Mouse (Mus musculus) urinary bladder, postnatal 25 days (tissue): Measurements from ENCODE around the gene Mccc1.
A peak's percentile ranks its signal among the peaks of the same experiment; 100 is the strongest.

Experiments used
- DNase-seq: peaks from one replicate; pipeline ENCODE4 v3.0.0; 2022; ENCODE audit warnings: low spot score

The Mccc1 gene

GRCm38 (mm10) chr3:35964928-35965327 is 35.5 kb downstream of the Mccc1 start:
- no peak for DNase-seq

DNA sequence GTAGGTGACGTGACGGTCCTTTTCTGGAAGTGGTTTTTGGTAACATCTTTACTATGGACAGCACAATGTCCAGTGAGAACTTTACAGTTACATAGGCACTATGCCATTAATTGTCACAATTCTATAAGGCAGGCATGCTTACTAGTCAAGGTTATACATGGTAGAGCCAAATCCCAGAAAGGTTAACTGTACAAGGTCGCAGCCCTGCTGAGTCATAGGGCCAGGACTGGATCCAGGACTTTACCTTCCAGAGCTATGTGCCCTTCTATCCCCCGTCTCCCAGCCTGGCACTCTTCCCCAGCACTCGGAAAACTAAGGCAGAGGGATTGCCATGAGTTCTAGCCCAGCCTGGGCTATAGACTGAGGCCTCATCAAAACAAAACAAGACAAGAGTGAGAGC is 36.6 kb downstream of the Mccc1 start:
- DNase-seq: no peak

GRCm38 (mm10) chr3:35963401-35963800 is 37.1 kb downstream of the Mccc1 start:
- no peak for DNase-seq

GRCm38 (mm10) chr3:35962967-35963366 is 37.5 kb downstream of the Mccc1 start:
- DNase-seq: no peak

DNA sequence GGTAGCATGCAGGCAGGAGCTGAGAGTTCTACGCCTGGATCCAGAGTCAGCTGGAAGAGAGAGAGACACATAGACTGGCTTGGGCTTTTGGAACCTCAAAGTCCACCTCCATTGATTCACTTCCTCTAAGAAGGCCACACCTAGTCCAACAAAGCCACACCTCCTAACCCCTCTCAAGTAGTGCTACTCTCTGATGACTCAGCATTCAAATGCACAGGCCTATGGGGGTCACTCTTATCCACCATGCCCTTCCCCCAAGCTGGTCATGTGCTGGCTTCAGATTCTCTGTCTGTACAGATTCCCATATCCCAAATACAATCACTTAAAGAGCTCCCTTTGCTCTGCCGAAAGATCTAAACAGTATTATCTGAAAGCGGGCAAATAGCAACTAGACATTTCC is 43.2 kb downstream of the Mccc1 start:
- DNase-seq: no peak

DNA sequence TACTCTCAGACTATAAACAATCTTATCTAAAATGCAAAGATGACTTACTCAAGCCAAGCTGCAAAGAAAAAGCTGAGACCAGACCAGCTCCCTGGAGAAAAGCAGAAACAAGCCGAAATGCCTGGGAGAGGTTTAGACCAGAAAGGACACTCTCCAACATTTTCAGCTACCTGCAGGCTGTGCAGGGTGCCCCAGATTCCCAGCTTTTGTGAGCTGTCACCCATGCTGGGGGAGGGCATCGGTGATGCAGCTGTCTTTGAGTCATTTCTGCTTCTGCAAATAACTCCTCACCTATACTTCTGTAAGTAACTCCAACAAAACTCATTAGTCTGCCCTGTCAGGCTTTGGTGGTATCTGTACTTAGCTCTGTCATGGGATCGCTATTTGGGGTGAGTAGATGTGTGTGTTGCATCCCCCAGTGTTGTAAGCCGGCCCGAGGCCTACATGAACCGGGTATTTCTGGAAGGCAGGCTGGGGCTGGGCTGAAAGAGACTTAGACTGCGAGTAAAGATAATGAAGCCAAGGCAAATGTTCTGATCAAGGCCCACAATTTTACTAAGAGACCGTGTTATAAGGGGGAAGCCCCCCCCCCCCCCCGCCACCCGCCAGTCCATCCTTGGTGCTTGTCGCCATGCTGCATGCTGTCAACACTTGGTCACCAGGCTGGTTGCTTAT is 45.4 kb downstream of the Mccc1 start:
- no peak for DNase-seq

DNA sequence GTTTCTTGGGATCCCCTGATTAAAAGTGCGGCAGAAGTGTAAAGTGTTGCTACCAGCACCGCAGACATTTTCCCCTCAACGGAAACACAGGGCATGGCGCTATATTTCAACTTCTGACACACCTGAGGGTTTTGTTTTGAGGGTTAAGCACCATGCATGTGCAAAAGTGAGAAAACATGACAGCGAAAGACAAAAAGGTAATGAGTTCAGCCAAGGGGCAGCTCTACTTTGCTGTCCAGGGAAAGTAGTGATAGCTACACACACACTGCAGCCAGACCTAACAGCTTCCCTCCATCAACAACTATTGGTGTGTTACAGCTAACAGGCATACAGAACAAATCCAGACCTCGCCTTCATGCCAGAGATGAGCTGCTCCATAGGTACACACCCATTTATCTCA is 46.7 kb downstream of the Mccc1 start:
- DNase-seq: no peak

GRCm38 (mm10) chr3:35953184-35953583 is 47.3 kb downstream of the Mccc1 start:
- DNase-seq: no peak

DNA sequence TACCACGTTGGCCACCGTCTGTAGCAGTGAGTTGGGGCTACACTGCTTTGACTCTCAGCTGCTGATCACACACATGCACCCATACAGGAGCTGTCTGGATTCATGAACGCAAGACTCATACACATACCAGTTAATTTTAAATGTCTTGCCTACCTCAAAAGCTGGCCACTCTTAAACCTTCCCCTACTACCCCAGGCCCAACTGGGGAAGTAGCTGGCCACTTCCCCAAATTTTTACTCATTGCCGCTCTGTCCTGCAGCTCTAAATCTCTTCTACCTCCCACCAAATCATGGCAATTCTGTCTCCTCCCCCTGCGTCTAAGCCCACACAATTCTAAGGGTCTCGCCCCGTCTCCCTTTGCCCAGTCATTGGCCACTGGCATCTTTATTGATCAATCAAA is 52.3 kb downstream of the Mccc1 start:
- no peak for DNase-seq

- no peak for DNase-seq
These were observed 59.9 kb downstream of the Mccc1 start for GRCm38 (mm10) chr3:35940520-35941135.

- DNase-seq: no peak
These were observed 60.4 kb downstream of the Mccc1 start for GRCm38 (mm10) chr3:35940047-35940446.

DNA sequence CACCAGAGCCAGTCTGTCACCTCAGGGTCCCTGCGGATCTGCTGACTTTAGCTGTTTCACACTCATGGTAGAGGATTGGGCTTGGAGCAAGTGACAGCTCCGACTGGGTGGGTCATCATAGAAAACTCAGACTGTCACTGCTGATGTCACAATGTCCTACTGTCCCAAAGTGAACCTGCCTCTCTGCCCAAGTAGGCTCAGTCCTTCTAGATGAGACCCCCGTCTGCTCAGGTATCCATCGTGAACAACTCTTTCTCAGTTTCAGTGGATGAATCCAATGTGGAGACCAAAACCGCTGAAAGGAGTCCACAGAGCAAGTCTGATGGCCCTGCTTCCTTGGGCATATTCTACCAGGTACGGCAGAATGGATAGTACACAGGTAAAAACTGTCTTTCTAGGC is 63.1 kb downstream of the Mccc1 start, which contains the start of gene Dcun1d1:
TSS of gene Dcun1d1 (minus strand) at position 101 of the 400 bp plus-strand sequence.
- no peak for DNase-seq

- peak; percentile 16 for DNase-seq
These were observed 67.1 kb downstream of the Mccc1 start for GRCm38 (mm10) chr3:35933405-35933777.

DNA sequence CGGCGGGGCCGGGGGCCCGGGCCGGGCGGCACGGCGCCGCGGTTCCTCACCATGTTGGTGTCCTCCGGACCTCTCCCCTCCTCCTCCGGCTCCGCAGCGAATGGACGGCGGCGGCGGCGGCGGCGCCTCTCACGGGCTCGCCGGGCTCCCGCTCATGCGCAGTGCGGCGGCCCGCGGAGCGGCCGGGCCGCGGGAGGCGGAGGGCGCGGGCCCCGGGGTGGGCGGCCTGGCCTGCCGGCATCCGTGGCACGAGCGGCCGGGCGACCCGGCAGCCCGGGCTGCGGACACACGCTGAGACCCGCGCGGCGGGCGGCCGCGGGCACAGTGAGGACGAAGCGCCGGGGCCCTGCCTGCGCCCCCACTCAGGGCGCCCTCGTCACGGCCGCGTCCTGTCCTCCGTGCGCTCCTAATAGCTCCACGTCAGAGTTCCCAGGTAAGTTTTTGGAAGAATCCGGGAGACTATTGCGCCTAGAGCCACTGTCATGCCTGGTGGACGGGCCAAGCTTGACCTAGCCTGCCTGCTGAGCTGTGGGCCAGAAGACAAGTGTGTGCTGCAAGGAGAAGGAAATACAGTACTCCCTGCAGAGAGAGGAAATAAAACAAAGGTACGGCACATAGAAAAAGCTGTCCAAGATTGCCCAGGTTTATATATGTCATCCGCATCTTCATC is 67.6 kb downstream of the Mccc1 start:
- DNase-seq: peak; percentile 78

GRCm38 (mm10) chr3:35931896-35932727 is 68.4 kb downstream of the Mccc1 start:
- DNase-seq: peak; percentile 35

- DNase-seq: no peak
These were observed 69.1 kb downstream of the Mccc1 start for GRCm38 (mm10) chr3:35931359-35931758.

DNA sequence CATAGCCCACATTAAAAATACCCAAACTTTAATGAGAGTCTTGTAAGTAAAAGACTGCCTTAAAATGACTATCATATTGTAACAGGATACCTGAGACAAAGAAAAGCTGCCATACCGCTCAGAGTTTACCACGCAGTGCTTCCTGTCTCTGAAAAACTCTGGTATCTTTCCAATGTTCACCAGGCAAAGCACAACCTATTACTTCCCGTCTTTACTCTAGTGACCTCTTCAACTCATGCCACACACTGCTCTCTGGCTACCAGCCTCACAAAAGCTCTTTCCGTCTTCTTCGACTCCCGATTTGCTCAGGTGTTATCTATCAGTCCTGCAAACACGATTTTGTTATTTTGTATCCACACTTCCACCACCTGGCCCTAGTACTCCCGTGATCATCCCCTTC is 70.6 kb downstream of the Mccc1 start:
- DNase-seq: no peak

DNA sequence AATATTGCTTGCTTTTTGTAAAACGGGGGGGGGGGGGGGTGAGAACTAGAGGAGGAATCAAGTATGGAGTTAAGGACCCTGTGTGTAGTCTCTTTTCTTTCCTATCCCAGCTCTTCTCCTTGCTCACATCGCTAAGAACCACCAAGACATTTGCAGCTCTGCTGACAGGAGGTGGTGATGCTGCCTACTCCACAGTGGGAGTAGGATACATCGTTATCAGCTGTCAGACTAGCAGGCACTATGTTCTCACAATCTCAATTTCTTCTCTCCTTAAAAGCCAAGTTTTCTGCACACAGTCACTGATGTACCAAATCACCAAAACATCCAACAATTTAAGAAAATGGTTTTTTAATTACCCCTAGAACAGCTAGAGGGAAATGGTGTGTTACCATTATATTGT is 71.1 kb downstream of the Mccc1 start:
- DNase-seq: no peak

DNA sequence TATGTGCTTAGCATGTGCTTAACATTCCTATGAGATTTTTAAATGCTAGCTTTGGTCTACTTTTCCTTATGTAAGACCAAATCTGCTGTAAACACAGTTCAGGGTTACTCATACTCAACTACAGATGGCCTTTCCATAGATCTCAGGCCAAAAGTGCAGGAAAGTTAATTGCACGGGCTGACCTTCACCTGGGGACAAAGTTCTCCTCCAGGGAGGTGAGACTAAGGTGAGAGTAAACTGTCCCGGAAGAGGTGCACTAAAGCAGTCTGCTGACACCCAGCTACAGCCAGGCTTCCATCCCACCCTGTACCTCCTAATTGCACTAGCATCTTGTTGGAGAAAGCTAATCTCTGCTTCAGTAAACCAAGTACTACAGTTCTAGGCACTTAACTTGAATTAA is 74.6 kb downstream of the Mccc1 start:
- no peak for DNase-seq

DNA sequence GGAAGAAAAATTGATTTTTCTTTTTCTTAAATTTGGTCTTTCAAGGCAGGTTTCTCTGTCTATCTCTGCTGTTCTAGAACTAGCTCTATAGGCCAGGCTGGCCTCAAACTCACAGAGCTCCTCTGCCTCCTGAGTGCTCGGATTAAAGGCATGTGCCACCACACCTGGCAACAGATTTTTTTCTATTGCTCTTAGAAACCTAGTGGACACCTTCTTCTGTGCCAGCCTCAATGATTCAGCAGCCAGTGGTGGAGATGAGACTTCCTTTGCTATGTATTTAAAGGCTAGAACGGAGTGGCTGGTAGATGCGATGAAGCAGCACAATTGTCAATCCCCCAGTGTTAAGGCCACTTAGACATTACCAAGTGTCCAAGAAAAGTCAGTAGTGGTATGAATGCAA is 76.5 kb downstream of the Mccc1 start:
- DNase-seq: no peak

GRCm38 (mm10) chr3:35923495-35923894 is 77.0 kb downstream of the Mccc1 start:
- no peak for DNase-seq

GRCm38 (mm10) chr3:35922522-35922921 is 78.0 kb downstream of the Mccc1 start:
- DNase-seq: no peak

- no peak for DNase-seq
These were observed 82.2 kb downstream of the Mccc1 start for GRCm38 (mm10) chr3:35918229-35918628.
